Comparison of ENCODE assay signal across 8 mouse cellular contexts in genomic region chr5:147992581-147993378, GRCm38 (mm10). TPM values are rescaled to one million over a fixed set of nuclear protein-coding genes. Genes with fewer than 3 reads are reported as not detected.
DNase-seq lines count a peak whose midpoint lies in the region; ATAC-seq and TF ChIP-seq lines count a peak whose summit lies in the region.

No protein-coding gene starts in this region.

- H3K4me3 ChIP-seq in thymus, adult 2 months (ENCODE audit: control insufficient read depth, insufficient read depth, low read length) = no peak overlapping the region
- peak overlapping the region; percentile 29; the same call in 1 of the 2 replicates for H3K4me3 ChIP-seq in embryonic facial prominence, embryonic 10.5 days
- H3K4me3 ChIP-seq in heart, embryonic 12.5 days = peak overlapping the region; percentile 37
- H3K4me3 ChIP-seq in kidney, embryonic 16.5 days (ENCODE audit: low read length) = no peak overlapping the region
- H3K4me3 ChIP-seq in stomach, embryonic 15.5 days (replicated peaks) = peak overlapping the region; percentile 17

- no peak for TF ChIP-seq POLR2A in thymus, adult 2 months (IDR thresholded peaks at IDR 0.05; ENCODE audit: control insufficient read depth, extremely low read depth, insufficient read depth, low read length, poor library complexity)

- H3K36me3 ChIP-seq in thymus, adult 2 months (ENCODE audit: control insufficient read depth, insufficient read depth, low read length) = no peaks in the 10 kb centered on the region
- no peaks in the 10 kb centered on the region for H3K36me3 ChIP-seq in embryonic facial prominence, embryonic 10.5 days (replicated peaks)
- no peaks in the 10 kb centered on the region for H3K36me3 ChIP-seq in heart, embryonic 12.5 days
- H3K36me3 ChIP-seq in kidney, embryonic 16.5 days (ENCODE audit: insufficient read depth, low read length) = no peaks in the 10 kb centered on the region
- H3K36me3 ChIP-seq in stomach, embryonic 15.5 days = no peaks in the 10 kb centered on the region

- no peaks in the 10 kb centered on the region for H3K27me3 ChIP-seq in thymus, adult 2 months (ENCODE audit: control insufficient read depth, insufficient read depth, low read length)
- no peaks in the 10 kb centered on the region for H3K27me3 ChIP-seq in embryonic facial prominence, embryonic 10.5 days (replicated peaks; ENCODE audit: low read depth, poor library complexity, severe bottlenecking)
- no peaks in the 10 kb centered on the region for H3K27me3 ChIP-seq in heart, embryonic 12.5 days (replicated peaks)
- no peaks in the 10 kb centered on the region for H3K27me3 ChIP-seq in kidney, embryonic 16.5 days (ENCODE audit: insufficient read depth, low read length)
- no peaks in the 10 kb centered on the region for H3K27me3 ChIP-seq in stomach, embryonic 15.5 days (replicated peaks)

- H3K4me1 ChIP-seq in thymus, adult 2 months (replicated peaks; ENCODE audit: control insufficient read depth, insufficient read depth, low read length) = no peaks in the 10 kb centered on the region
- H3K4me1 ChIP-seq in embryonic facial prominence, embryonic 10.5 days = peaks cover 6% of the 10 kb centered on the region; the same call in 1 of the 2 replicates
- peaks cover 7% of the 10 kb centered on the region for H3K4me1 ChIP-seq in heart, embryonic 12.5 days (replicated peaks)
- H3K4me1 ChIP-seq in kidney, embryonic 16.5 days (ENCODE audit: insufficient read depth, low read length) = 0 out of 2 replicates have a peak, but pooled peaks cover 4% of the 10 kb centered on the region
- no peaks in the 10 kb centered on the region for H3K4me1 ChIP-seq in stomach, embryonic 15.5 days

- no peak overlapping the region for H3K9ac ChIP-seq in heart, embryonic 12.5 days
- H3K9ac ChIP-seq in kidney, embryonic 16.5 days (replicated peaks; ENCODE audit: low read length) = no peak overlapping the region
- H3K9ac ChIP-seq in stomach, embryonic 15.5 days = no peak overlapping the region

- H3K27ac ChIP-seq in thymus, adult 2 months (ENCODE audit: control insufficient read depth, insufficient read depth, low read length) = no peak overlapping the region
- no peak overlapping the region for H3K27ac ChIP-seq in embryonic facial prominence, embryonic 10.5 days (replicated peaks)
- H3K27ac ChIP-seq in heart, embryonic 12.5 days (ENCODE audit: poor library complexity, severe bottlenecking) = peak overlapping the region; percentile 22; the same call in 1 of the 2 replicates
- H3K27ac ChIP-seq in kidney, embryonic 16.5 days (ENCODE audit: low read length) = no peak overlapping the region
- H3K27ac ChIP-seq in stomach, embryonic 15.5 days = peak overlapping the region; percentile 59

- H3K4me2 ChIP-seq in heart, embryonic 12.5 days = peak overlapping the region; percentile 63
- H3K4me2 ChIP-seq in kidney, embryonic 16.5 days (replicated peaks; ENCODE audit: low read depth, low read length) = peak overlapping the region; percentile 36
- H3K4me2 ChIP-seq in stomach, embryonic 15.5 days = peak overlapping the region; percentile 45

- peak; percentile 73 for ATAC-seq in heart, embryonic 12.5 days (ENCODE audit: insufficient number of reproducible peaks, low FRiP score)
- ATAC-seq in kidney, embryonic 16.5 days (ENCODE audit: low FRiP score, low TSS enrichment) = peak; percentile 93
- ATAC-seq in stomach, embryonic 15.5 days (ENCODE audit: insufficient read depth, low FRiP score, low read depth) = peak; percentile 83

- peak; percentile 10 for DNase-seq in thymus, postnatal 0 days (ENCODE audit: low spot score)
- no peak for DNase-seq in thymus, adult 2 months
- peak; percentile 91 for DNase-seq in embryonic facial prominence, embryonic 10.5 days (ENCODE audit: low spot score)
- peak; percentile 86 for DNase-seq in lung, postnatal 10 days
- DNase-seq in frontal cortex, adult 2 months (ENCODE audit: extremely low spot score in 1 of 2, low spot score in 1 of 2) = no peak

- no peak for TF ChIP-seq CTCF in thymus, adult 2 months (IDR thresholded peaks at IDR 0.05; ENCODE audit: borderline replicate concordance, control insufficient read depth, extremely low read depth, insufficient read depth, low read length, poor library complexity)

- no peaks in the 10 kb centered on the region for H3K9me3 ChIP-seq in embryonic facial prominence, embryonic 10.5 days
- 0 out of 2 replicates have a peak, but pooled peaks cover 2% of the 10 kb centered on the region for H3K9me3 ChIP-seq in heart, embryonic 12.5 days (replicated peaks)
- H3K9me3 ChIP-seq in kidney, embryonic 16.5 days (ENCODE audit: low read length) = 0 out of 2 replicates have a peak, but pooled peaks cover 2% of the 10 kb centered on the region
- no peaks in the 10 kb centered on the region for H3K9me3 ChIP-seq in stomach, embryonic 15.5 days

- WGBS in thymus, adult 2 months = 43% methylated on average over 20 of the region's 20 CpGs
- WGBS in embryonic facial prominence, embryonic 10.5 days = 20% methylated on average over 20 of the region's 20 CpGs
- WGBS in heart, embryonic 12.5 days = 12% methylated on average over 20 of the region's 20 CpGs
- 20% methylated on average over 20 of the region's 20 CpGs for WGBS in kidney, embryonic 16.5 days
- 10% methylated on average over 20 of the region's 20 CpGs for WGBS in stomach, embryonic 15.5 days

RNA-seq across cellular contexts. Expression of gene Mtus2, which starts 35.7 kb away (rescaled TPM):
- 2.8 and 6.4 TPM in 2 replicates for polyA plus RNA-seq in thymus, postnatal 0 days (2015; fragmentation: Nextera tagmentation; extraction: Ambion mirVana)
- polyA plus RNA-seq in thymus, adult 2 months (2012; rRNA removed) = 3.6 and 8.7 TPM in 2 replicates
- polyA plus RNA-seq in embryonic facial prominence, embryonic 10.5 days (2016; fragmentation: Nextera tagmentation; extraction: Ambion mirVana) = 5.5 and 5.7 TPM in 2 replicates
- 103 and 104 TPM in 2 replicates for polyA plus RNA-seq in heart, embryonic 12.5 days (2016; fragmentation: Nextera tagmentation; extraction: Ambion mirVana)
- 1.9 and 2.7 TPM in 2 replicates for polyA plus RNA-seq in kidney, embryonic 16.5 days (2015; fragmentation: Nextera tagmentation; extraction: Ambion mirVana)
- polyA plus RNA-seq in stomach, embryonic 15.5 days (2015; fragmentation: Nextera tagmentation; extraction: Ambion mirVana) = 15.5 and 15.6 TPM in 2 replicates
- polyA plus RNA-seq in frontal cortex, adult 2 months (2012; rRNA removed) = 19.4 and 20.6 TPM in 2 replicates

Comparison
In these comparisons a context has a peak if more than half of its experiments do, and no peak if none do; other contexts are left out.
1. DNase-seq: peak in thymus, postnatal 0 days (single experiment), embryonic facial prominence, embryonic 10.5 days (single experiment) and lung, postnatal 10 days (single experiment); none in thymus, adult 2 months (single experiment) and frontal cortex, adult 2 months (0 of 2).
2. H3K27ac ChIP-seq: peak in heart, embryonic 12.5 days (single experiment) and stomach, embryonic 15.5 days (single experiment); none in thymus, adult 2 months (single experiment), embryonic facial prominence, embryonic 10.5 days (single experiment) and kidney, embryonic 16.5 days (single experiment).
3. H3K4me3 ChIP-seq: peak in embryonic facial prominence, embryonic 10.5 days (single experiment), heart, embryonic 12.5 days (single experiment) and stomach, embryonic 15.5 days (single experiment); none in thymus, adult 2 months (single experiment) and kidney, embryonic 16.5 days (single experiment).
4. Peak in every context shown above with its lines, with median percentiles within 50 percentile points of each other: ATAC-seq and H3K4me2 ChIP-seq.